Mouse (Mus musculus): Measurements from ENCODE around the gene Tomm70a.
A peak's percentile ranks its signal among the peaks of the same experiment; 100 is the strongest.

The Tomm70a gene

DNA sequence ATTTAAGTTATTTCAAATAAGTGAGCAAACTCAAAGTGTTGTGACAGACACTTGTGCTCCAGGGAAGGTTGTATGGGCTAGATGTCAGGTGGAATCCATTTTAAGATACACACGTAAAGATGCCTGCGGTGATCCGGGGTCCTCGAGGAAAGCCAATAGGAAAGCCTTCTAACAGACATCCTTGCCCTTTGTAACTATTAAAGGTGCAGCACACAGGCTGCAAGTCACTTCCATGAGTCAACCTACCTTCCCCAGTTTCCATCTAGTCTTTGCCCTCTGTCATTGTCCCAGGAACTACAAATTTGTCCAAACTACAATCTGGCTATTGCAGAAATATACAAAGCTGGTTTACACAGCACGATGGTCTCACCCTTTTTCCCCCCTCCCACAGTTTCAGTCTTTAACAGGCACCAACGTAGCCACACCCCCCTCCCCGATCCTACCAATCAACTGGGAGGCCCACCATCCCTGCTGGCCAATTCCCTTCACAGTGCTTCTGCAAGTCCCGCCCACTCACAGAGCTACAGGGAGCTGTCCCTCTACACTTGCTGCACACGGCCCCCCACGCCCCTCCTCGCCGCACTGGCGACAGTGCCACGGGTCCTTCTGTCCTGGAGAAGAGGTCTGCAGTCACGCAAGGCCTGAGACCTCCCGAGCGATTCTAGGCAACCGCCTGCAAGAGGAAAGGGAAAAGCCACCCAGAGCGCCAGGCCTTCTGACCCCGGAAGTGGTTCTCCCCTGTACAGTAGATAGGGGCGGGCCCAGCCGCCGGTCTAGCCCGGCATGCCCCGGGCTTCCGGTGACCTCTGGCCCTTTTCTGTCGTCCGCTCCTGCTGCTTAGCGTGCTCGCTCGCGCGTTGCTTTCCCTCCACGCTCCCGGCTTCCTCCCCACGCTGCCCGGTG, at the start of gene Tomm70a:
TSS of gene Tomm70a (plus strand) at position 791 of the 903 bp plus-strand sequence.
- DNase-seq (ENCODE audit: low spot score), result peak; percentile 90

DNA sequence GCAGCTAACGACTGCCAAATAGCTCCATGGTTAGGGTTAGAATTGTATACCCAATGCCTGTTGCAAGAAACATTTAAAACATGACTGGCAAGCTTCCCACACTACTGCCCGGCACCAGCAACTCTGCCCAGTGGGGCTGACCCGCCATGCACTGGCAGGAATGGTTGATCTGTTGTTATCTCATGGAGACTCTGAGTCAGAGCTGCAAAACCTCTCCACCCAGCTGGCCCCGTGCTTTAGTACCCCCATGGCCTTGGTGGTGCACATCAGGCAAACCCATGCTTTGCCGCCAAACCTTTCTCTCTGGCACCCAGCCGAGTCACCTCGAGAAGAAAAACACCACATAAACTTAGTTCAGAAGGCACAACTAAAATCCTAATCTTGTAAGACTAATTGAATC, 45.5 kb upstream of the Tomm70a start:
- DNase-seq (ENCODE audit: low spot score), result no peak

GRCm38 (mm10) chr16:57079577-57079976, 41.9 kb upstream of the Tomm70a start:
- no peak for DNase-seq (ENCODE audit: low spot score)

DNA sequence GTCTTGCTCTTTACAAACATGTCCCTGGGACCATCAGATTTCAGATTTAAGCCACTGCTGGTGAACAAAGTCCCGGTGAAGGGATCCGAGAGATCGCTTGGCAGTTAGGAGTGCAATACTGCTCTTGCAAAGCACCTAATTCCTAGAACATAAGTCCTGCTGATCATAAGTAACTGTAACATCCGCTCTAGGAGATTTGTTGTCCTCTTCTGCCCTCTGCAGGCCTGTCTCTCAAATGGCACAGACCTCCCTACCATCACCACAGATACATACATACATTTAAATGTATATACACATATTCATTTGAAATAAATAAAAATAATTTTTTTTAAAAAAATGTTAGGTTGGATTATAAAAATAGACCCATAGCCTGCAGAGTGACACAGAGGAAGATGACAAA, 29.0 kb upstream of the Tomm70a start:
- DNase-seq (ENCODE audit: low spot score), result peak; percentile 30

DNA sequence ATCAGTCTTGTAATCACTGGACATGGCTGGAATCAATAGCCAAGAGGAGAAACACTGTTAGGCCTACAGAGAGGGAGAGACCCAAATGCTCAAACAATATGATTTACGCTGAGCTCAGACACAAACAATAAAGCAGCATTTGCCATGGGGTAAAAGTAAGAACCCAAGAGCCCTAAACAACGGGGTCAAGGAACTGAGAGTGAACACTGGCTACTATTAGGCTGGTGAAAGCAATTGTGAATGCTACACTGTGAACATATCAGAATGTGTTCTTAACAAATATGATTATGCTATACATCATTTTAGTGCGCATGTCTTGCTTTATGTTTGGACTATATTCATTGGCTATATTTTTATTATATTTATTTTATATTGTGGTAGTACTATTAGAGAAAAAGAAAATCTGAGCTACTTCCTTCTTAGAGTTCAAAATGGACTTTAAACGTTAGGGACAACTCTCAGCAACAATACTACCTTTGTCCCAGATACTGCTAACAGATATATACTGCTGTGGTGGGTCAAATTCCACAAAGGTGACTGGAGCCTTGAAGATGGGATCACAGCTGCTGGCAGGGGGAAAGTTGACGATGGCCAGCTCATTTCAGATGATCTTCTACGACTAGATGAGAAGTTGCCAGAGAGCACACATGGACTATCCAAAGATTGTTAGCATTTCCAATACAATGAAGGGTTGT, 28.4 kb upstream of the Tomm70a start:
- DNase-seq (ENCODE audit: low spot score), result no peak

- no peak for DNase-seq (ENCODE audit: low spot score)
Observed at GRCm38 (mm10) chr16:57098468-57099144, 22.9 kb upstream of the Tomm70a start.

DNA sequence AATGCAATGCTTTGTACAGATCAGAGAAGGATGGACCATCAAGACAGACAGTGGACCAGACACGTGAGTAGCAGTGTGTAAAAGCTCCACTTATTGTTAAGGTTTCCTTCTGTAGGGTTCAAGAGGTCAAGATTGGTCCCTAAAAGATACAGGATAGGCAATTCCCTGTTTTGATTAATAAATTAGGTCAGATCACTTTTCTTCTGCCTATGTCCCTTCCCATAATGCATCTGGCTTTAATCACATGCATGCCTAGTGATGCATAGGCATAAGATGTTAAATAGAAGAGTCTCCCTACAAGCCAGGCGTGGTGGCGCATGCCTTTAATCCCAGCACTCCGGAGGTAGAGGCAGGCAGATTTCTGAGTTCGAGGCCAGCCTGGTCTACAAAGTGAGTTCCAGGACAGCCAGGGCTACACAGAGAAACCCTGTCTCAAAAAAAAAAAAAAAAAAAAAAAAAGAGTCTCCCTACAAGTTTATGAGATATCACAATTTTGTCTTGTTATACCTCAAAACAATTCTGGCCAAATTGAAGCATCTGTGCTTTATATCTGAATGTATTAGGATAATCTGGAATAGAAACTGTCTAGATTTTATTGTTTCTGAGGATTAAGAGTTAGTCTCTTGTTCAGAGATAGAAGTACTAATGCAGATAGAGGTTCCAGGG, 21.8 kb upstream of the Tomm70a start:
- DNase-seq (ENCODE audit: low spot score), result no peak

GRCm38 (mm10) chr16:57101174-57101573, 20.3 kb upstream of the Tomm70a start:
- no peak for DNase-seq (ENCODE audit: low spot score)

- no peak for DNase-seq (ENCODE audit: low spot score)
Observed at GRCm38 (mm10) chr16:57106185-57106960, 15.1 kb upstream of the Tomm70a start.

- peak; percentile 40 for DNase-seq (ENCODE audit: low spot score)
Observed at GRCm38 (mm10) chr16:57116066-57116465, 5.4 kb upstream of the Tomm70a start.

DNA sequence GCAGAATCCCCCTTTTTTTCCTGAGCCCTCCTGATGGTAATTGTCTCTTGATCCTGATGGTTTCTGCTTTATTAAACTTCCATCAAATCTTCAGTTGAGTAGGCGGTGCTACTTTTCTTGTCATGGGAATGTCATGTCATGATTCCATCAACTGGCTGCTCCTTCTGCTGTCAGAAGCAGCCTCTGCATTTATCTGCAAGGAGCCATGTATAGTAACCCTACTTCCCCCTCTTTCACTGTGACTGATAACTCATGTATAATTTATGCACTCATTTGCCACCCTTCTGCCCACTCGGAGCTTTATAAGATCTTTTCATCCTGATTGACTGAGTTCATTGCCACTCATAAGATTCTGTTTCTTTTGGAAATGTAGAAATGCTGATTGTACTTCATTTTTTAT, 3.9 kb upstream of the Tomm70a start:
- no peak for DNase-seq (ENCODE audit: low spot score)

DNA sequence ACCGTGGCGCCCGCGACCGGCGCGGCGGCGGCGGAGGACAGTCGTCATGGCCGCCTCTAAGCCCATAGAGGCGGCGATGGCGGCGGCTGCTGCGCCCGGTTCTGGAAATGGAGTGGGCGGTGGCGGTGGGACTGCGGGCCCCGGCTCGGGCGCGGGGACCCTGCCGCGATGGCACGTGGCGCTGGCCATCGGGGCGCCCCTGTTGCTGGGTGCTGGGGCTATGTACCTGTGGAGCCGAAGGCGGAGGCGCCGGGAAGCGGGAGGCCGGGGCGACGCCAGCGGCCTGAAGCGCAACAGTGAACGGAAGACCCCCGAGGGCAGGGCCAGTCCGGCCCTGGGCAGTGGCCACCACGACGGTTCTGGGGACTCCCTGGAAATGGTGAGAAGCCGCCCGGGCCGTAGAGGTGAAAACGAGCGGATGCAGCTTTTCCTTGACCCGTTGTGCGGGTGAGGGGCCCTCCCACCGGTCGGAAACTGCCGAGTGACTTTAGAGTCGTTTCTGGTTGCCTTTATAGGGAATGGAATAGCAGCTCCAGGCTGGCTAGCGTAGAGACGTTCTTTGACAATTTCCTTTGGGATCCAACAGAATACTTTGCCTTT, 413 bp downstream of the Tomm70a start:
- peak; percentile 21 for DNase-seq (ENCODE audit: low spot score)

DNA sequence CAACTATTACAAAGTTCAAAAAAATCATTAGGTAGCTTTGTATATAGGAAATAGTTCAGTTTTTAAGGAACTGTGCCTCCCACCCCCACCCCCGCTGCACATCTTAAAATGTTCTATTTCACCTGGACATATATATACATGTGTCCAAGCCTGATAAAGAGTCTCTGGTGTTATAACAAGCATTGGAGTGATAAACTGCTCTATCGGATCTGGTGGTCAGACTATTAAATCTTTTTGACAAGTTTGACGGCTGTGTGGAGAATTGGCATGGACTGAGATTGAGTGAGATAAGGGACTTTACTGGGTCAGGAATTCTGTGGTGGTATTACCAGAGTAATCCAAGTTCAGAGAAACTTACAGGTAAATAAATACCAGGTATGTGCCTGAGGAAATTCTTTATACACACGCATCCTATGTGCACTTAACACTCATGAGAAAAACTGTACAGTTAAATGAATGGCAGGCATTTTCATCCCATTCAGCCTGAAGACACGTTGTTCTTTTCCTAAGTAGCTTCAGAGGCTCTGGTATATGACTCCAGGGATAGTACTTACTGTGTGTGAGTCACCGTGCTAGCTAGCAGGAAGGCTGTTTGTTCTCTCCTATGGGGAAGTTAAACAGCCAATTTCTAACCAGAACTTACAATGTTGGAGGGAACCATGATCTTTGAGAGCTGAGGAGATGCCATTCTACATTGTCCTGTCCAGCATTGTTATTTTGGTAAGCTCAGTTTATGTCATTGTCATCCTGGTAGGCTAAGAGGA, 1.4 kb downstream of the Tomm70a start:
- DNase-seq (ENCODE audit: low spot score), result peak; percentile 19

DNA sequence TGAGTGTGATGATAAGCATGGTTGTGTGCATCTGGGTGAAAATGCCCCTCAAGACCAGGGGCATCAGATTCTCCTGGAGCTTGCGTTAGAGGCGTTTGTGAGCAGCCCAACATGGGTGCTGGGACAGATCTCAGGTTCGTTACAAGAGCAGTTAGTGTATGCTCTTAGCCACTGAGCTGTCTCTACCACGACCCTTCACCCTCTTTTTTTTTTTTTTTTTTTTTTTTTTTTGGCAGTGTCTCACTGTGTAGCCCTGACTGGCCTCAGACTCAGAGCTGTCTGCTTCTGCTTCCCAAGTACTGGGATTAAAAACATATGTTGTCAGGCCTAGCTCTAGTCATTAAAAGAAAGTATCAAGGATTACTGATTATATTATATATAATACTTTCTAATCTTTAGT, 4.8 kb downstream of the Tomm70a start:
- DNase-seq (ENCODE audit: low spot score), result no peak

DNA sequence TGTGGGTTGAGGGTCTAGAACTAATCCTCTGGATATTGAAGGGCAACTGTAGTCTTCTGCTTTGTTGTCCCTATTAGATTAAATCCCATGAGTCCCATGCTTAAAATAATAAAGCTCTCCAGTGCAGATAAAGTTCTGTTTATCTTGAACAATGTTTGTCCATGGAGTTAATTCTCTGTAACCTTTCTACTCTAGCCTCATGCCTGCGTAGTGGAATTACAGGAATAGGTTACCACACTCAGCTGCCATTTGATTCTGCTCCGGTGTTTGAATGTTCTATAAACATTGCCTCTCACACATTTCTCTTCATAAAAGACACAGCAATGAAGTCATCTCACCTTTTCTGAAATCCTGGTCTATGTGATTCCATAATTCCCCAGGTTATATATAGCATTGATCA, 6.3 kb downstream of the Tomm70a start:
- no peak for DNase-seq (ENCODE audit: low spot score)

DNA sequence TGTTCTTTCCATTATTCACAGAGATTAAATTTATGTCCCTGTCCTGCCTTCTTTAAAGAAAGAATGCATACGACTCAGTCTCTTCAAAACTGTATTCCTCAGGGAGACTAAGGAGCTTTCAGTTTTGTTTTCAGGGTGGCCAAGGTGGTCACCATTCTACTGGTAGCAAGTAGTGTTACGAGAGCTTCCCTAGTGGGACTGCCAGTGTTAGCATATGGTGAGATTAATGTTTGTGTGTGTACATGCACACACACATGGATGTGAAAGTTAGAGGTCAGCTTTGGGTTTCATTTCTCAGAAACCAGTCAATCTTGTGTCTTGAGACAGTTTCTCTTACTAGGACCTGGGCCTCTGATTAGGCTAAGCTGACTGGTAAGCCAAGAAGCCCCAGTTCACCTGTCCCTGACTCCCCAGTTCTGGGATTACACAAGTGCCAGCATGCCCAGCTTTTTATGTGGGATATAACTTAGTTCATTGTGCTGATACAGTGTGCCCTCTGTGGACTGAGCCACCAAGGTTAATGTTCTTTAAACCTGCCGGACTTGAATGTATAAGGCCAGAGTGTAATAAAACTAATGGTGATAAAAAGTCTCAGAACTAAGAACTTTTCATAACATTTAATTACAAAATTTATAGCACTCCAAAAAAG, 9.4 kb downstream of the Tomm70a start:
- DNase-seq (ENCODE audit: low spot score), result no peak

DNA sequence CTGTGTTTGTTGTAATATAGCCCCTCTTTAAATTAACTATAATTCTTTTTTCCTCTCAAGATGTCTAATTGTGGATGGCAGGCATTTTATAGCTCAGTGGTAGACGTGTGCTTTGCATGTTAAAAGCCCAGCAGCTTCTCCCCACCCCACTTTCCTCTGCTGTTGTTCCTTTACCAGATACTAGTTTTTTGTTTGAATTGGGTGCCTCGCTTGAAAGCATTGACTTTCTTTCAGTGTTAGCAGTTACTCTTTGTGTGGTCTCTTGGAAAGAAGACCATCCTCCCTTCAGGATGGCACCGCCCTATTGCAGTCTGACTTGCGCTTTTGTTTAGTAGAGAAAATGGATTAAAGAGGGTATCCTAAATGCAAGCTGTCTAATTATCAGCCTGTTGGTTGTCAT, 10.0 kb downstream of the Tomm70a start:
- no peak for DNase-seq (ENCODE audit: low spot score)

DNA sequence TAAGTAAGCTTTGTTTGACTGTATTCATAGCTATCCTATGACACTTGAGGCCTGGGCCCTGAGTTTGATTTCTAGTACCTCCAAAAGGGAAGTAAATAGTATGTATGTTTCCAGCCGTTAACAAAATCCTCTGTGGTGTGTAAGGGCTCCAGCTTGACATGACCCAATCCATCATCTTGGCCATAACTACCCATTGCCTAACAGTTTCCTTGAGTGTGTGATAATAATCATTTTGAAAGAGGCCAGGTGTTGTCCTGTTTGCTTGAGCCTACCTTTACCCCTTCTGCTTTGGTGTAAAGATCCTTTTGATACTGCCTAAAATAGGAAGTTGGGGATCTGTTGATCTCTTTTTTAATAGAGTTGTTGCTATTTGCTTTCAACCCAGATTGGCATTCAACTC, 10.8 kb downstream of the Tomm70a start:
- DNase-seq (ENCODE audit: low spot score), result no peak

- no peak for DNase-seq (ENCODE audit: low spot score)
Observed at GRCm38 (mm10) chr16:57133611-57134010, 12.1 kb downstream of the Tomm70a start.

DNA sequence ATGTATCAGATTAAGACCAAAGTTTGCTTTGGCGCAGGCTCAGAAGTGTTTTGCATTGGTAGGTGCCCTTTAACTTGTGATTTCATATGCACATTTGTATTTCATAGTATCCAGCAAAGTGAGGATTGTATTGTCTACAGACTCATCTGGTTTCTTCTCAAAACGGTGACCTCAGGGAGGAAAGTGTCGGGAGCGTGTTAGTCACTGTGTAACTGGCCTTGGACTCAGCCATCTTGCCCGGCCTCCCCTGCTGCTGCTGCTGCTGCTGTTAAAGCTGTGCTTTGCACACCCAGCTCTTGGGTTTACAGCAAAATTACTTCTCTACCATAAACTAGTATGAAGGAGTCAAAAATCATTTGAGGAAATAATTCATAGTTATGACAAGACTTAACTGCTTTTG, 23.2 kb downstream of the Tomm70a start:
- no peak for DNase-seq (ENCODE audit: low spot score)

Data from MN1 (cell line).